Mouse (Mus musculus) forebrain, embryonic 11.5 days (tissue): ENCODE results near the gene Fnbp1l. TPM values are rescaled to one million over a fixed set of nuclear protein-coding genes. Genes with fewer than 3 reads are reported as not detected.

Source experiments
- ATAC-seq: fragments of 200-750 bp; cut with Nextera tagmentation; replicated peaks from 2 replicates; pipeline ENCODE4 v1.8.0; 2017; ENCODE audit warnings: moderate TSS enrichment; ENCODE audit not compliant: low FRiP score
- DNase-seq: peaks from one replicate; pipeline ENCODE4 v3.0.0-alpha.2; 2017; ENCODE audit warnings: low spot score
- H3K27ac ChIP-seq: fragments of 300-500 bp; sonication (generic); 2 replicates; pipeline ENCODE4 v1.5.1; 2014; ENCODE audit warnings: low read depth, low read length
- H3K27me3 ChIP-seq: fragments of 300-500 bp; sonication (generic); 2 replicates; pipeline ENCODE4 v1.6.1; 2014; ENCODE audit warnings: mild to moderate bottlenecking, low read length, mixed read lengths; ENCODE audit not compliant: control insufficient read depth, insufficient read depth
- H3K36me3 ChIP-seq: fragments of 300-500 bp; sonication (generic); 2 replicates; pipeline ENCODE4 v1.6.1; 2014; ENCODE audit warnings: mild to moderate bottlenecking, low read length, moderate library complexity, mixed read lengths; ENCODE audit not compliant: control insufficient read depth, insufficient read depth
- H3K4me1 ChIP-seq: fragments of 300-500 bp; sonication (generic); replicated peaks from 2 replicates; pipeline ENCODE4 v1.6.1; 2014; ENCODE audit warnings: low read length, mixed read lengths; ENCODE audit not compliant: control insufficient read depth, insufficient read depth
- H3K4me2 ChIP-seq: fragments of 300-500 bp; sonication (generic); 2 replicates; pipeline ENCODE4 v1.6.1; 2014; ENCODE audit warnings: low read depth, mild to moderate bottlenecking, low read length, moderate library complexity, mixed read lengths; ENCODE audit not compliant: severe bottlenecking
- H3K4me3 ChIP-seq: fragments of 300-500 bp; sonication (generic); 2 replicates; pipeline ENCODE4 v1.5.1; 2014; ENCODE audit warnings: low read depth, low read length
- H3K9ac ChIP-seq: fragments of 300-500 bp; sonication (generic); 2 replicates; pipeline ENCODE4 v1.6.1; 2014; ENCODE audit warnings: low read length
- H3K9me3 ChIP-seq: fragments of 300-500 bp; sonication (generic); 2 replicates; pipeline ENCODE4 v1.6.1; 2016; ENCODE audit warnings: low read length, mixed read lengths; ENCODE audit not compliant: control insufficient read depth
- WGBS: fragments of 180-500 bp; shearing (Covaris S2); extraction: QIAGEN DNeasy Blood & Tissue Kit; methylation state at CpG from one replicate; pipeline ENCODE4 v1.1.7; 2014; 5-methylcytosine and 5-hydroxymethylcytosine counted together
- polyA plus RNA-seq: library from polyadenylated mRNA; unstranded; fragments of >200 nt; fragmentation: Nextera tagmentation; extraction: Ambion mirVana; gene quantifications from 2 replicates; pipeline ENCODE4 v1.2.1, GENCODE M21; 2014

Fnbp1l gene
- polyA plus RNA-seq, 1 experiment from 2014 or later = 88.2 TPM

DNA sequence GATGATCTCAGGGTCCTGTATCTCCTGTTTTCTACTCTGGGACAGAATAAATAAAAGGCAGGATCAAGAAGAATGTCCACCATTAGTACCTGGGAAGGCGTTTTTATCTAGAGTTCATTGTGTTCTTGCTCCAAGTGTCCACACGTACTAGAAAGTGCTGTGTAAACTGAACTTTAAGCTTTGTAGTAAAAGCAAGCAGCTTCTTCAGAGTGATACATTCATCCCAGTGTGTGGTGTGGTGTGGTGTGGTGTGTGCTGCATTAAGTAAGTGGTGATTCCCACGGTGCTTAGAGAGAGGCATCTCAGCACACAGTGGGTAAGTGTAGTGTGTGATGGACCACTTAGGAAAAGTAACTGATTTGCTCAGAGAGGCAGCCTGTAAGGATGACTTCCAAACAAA, 91.0 kb downstream of the Fnbp1l start:
- no peak for DNase-seq
- 87% methylated on average over 3 of the region's 3 CpGs for WGBS
- H3K4me2 ChIP-seq = no peak overlapping the region
- no peaks in the 10 kb centered on the region for H3K4me1 ChIP-seq
- no peaks in the 10 kb centered on the region for H3K36me3 ChIP-seq
- H3K9me3 ChIP-seq = no peaks in the 10 kb centered on the region
- no peak overlapping the region for H3K4me3 ChIP-seq
- no peak for ATAC-seq
- no peak overlapping the region for H3K9ac ChIP-seq
- H3K27ac ChIP-seq = no peak overlapping the region
- H3K27me3 ChIP-seq = no peaks in the 10 kb centered on the region

DNA sequence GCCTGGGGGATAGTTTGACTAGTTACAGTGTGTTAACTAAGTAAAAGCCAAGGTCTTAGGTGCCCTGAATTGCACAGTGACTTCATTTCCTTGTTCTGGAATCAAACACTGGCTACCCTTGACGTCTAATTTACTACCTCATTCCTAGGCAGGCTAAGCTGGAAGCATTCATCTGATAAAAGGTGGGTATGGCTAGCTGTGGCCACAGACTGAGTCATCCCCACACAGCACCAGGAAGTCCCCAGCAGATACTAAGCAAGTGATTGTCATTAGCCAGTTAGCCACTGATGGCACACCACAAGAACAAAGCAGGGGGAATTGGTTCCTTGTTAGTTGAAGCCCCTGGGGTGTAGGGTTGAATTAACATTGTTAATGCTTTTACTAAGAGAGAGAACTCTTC, 98.2 kb downstream of the Fnbp1l start:
- H3K4me3 ChIP-seq = no peak overlapping the region
- ATAC-seq (no peak), DNase-seq (no peak)
- no peaks in the 10 kb centered on the region for H3K4me1 ChIP-seq
- H3K36me3 ChIP-seq = no peaks in the 10 kb centered on the region; the same call in 1 of the 2 replicates
- H3K4me2 ChIP-seq = no peak overlapping the region
- WGBS = 36% methylated on average over 1 of the region's 1 CpGs
- H3K9ac ChIP-seq = no peak overlapping the region
- no peak overlapping the region for H3K27ac ChIP-seq
- H3K9me3 ChIP-seq = no peaks in the 10 kb centered on the region
- no peaks in the 10 kb centered on the region for H3K27me3 ChIP-seq

- Histone ChIP-seq H3K27me3 (no peaks in the 10 kb centered on the region), H3K27ac (no peak overlapping the region), H3K4me3 (no peak overlapping the region), H3K4me2 (no peak overlapping the region), H3K9me3 (no peaks in the 10 kb centered on the region), H3K36me3 (no peaks in the 10 kb centered on the region; the same call in 1 of the 2 replicates), H3K4me1 (no peaks in the 10 kb centered on the region), H3K9ac (no peak overlapping the region)
- 89% methylated on average over 4 of the region's 4 CpGs for WGBS
- ATAC-seq (no peak), DNase-seq (no peak)
Observed at GRCm38 (mm10) chr3:122520875-122521274, 98.6 kb downstream of the Fnbp1l start.

DNA sequence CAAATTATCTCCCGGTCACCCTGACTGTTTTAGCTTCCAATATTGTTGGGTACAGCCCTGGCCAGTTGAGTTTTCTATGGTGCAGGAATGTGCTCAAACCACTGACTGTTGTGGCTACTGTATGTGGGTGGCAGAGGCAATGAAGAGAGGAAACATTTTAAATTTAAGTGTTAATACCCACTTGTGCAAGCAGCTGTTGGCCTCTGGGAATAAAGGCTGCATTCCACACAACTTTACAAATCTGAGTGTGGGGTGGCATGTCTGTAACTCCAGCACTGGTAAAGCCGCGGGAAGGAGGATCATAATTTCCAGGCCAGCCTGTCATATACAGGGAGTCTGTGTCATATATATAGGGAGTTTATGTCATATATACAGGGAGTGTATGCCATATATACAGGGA, 99.2 kb downstream of the Fnbp1l start:
- H3K4me2 ChIP-seq = no peak overlapping the region
- H3K27ac ChIP-seq = no peak overlapping the region
- no peaks in the 10 kb centered on the region for H3K4me1 ChIP-seq
- DNase-seq (no peak), ATAC-seq (no peak)
- no peaks in the 10 kb centered on the region for H3K27me3 ChIP-seq
- 88% methylated on average over 3 of the region's 3 CpGs for WGBS
- H3K9ac ChIP-seq = no peak overlapping the region
- no peaks in the 10 kb centered on the region; the same call in 1 of the 2 replicates for H3K36me3 ChIP-seq
- H3K9me3 ChIP-seq = no peaks in the 10 kb centered on the region
- no peak overlapping the region for H3K4me3 ChIP-seq

- no peak overlapping the region for H3K4me3 ChIP-seq
- 62% methylated on average over 13 of the region's 13 CpGs for WGBS
- H3K27me3 ChIP-seq = no peaks in the 10 kb centered on the region
- no peaks in the 10 kb centered on the region; the same call in 1 of the 2 replicates for H3K36me3 ChIP-seq
- DNase-seq (no peak), ATAC-seq (no peak; the same call in 1 of the 2 replicates)
- H3K4me2 ChIP-seq = no peak overlapping the region
- H3K9me3 ChIP-seq = no peaks in the 10 kb centered on the region
- H3K9ac ChIP-seq = no peak overlapping the region
- no peak overlapping the region for H3K27ac ChIP-seq
- no peaks in the 10 kb centered on the region for H3K4me1 ChIP-seq
Observed at GRCm38 (mm10) chr3:122519082-122519481, 100.4 kb downstream of the Fnbp1l start.

- WGBS = 64% methylated on average over 9 of the region's 9 CpGs
- no peaks in the 10 kb centered on the region; the same call in 1 of the 2 replicates for H3K36me3 ChIP-seq
- DNase-seq = no peak
Observed at GRCm38 (mm10) chr3:122518231-122518736, 101.2 kb downstream of the Fnbp1l start.

DNA sequence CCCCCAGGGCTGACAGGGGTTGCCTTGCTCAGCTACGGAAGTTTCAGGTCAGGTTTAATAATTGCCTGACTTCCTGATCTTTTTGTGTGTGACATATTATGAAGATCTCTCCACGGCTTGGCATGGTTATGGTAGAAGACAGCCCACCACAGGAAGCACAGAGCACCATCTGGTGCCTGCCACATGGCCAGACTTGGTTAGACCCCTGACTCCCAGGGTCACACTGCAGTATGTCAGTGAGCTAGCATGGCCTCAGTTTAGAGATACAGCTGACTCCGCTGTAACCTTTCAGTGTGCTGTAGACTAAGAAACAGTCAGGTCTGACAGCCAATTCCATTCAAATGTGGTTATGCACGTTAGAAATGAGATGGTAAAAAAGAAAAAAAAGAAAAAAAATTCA, 101.8 kb downstream of the Fnbp1l start:
- no peaks in the 10 kb centered on the region for H3K4me1 ChIP-seq
- H3K9ac ChIP-seq = no peak overlapping the region
- H3K27ac ChIP-seq = no peak overlapping the region
- no peak for DNase-seq
- no peak overlapping the region for H3K4me3 ChIP-seq
- no peak for ATAC-seq
- no peaks in the 10 kb centered on the region for H3K27me3 ChIP-seq
- 72% methylated on average over 4 of the region's 4 CpGs for WGBS
- no peaks in the 10 kb centered on the region; the same call in 1 of the 2 replicates for H3K36me3 ChIP-seq
- H3K9me3 ChIP-seq = no peaks in the 10 kb centered on the region
- H3K4me2 ChIP-seq = no peak overlapping the region

More at GRCm38 (mm10) chr3:122518231-122518736, 101.2 kb downstream of the Fnbp1l start:
- Histone ChIP-seq H3K9me3 (no peaks in the 10 kb centered on the region), H3K27me3 (no peaks in the 10 kb centered on the region), H3K4me3 (no peak overlapping the region), H3K9ac (no peak overlapping the region), H3K4me2 (no peak overlapping the region), H3K4me1 (no peaks in the 10 kb centered on the region), H3K27ac (no peak overlapping the region)
- ATAC-seq = no peak

DNA sequence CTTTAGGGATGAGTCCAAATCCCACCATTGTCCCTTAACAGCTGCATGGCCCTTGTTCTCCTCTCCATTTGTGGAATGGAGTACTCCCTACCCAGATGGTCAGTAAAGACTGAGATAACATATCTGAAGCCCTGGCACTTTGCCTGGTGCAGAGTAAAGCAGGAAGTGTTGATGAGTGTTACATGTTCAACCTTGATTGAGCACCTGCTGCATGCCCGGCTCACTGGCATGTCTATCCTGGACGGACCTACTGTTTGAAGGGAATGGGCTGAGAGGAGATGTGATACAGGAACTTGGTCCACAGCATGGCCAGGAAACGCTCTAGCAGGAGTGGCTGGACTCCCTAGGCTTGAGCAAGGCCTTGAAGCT, 103.2 kb downstream of the Fnbp1l start:
- H3K27ac ChIP-seq = no peak overlapping the region
- H3K4me1 ChIP-seq = no peaks in the 10 kb centered on the region
- H3K9me3 ChIP-seq = no peaks in the 10 kb centered on the region
- H3K9ac ChIP-seq = no peak overlapping the region
- no peaks in the 10 kb centered on the region for H3K27me3 ChIP-seq
- ATAC-seq (no peak), DNase-seq (no peak)
- WGBS = 97% methylated on average over 3 of the region's 3 CpGs
- H3K4me2 ChIP-seq = no peak overlapping the region
- no peaks in the 10 kb centered on the region; the same call in 1 of the 2 replicates for H3K36me3 ChIP-seq
- H3K4me3 ChIP-seq = no peak overlapping the region

GRCm38 (mm10) chr3:122515568-122516326, 103.8 kb downstream of the Fnbp1l start:
- no peak overlapping the region for H3K4me3 ChIP-seq
- WGBS = 89% methylated on average over 6 of the region's 6 CpGs
- no peak for ATAC-seq
- H3K4me1 ChIP-seq = no peaks in the 10 kb centered on the region
- no peak overlapping the region for H3K4me2 ChIP-seq
- H3K27me3 ChIP-seq = no peaks in the 10 kb centered on the region
- no peak for DNase-seq
- H3K27ac ChIP-seq = no peak overlapping the region
- no peak overlapping the region for H3K9ac ChIP-seq
- no peaks in the 10 kb centered on the region; the same call in 1 of the 2 replicates for H3K36me3 ChIP-seq
- no peaks in the 10 kb centered on the region for H3K9me3 ChIP-seq
